Mouse (Mus musculus): Measurements from ENCODE around the gene Vmn1r135.
"Not testable (repeated sequence)": the region's sequence is repeated elsewhere in the genome, so short reads cannot be mapped to it uniquely, and the experiment has no call there.

The Vmn1r135 gene

GRCm38 (mm10) chr7:21832051-21832450, at the start of gene Vmn1r135:
Gene Vmn1r135 (plus strand): TSS chr7:21832351.
- not testable (repeated sequence) for TF ChIP-seq GATA4 (IDR thresholded peaks at IDR 0.05; ENCODE audit: insufficient replicate concordance, low read length)

GRCm38 (mm10) chr7:21796628-21797027, 35.5 kb upstream of the Vmn1r135 start, which contains the start of gene Gm4177:
Gene Gm4177 (minus strand): TSS chr7:21796728.
- TF ChIP-seq GATA4 (IDR thresholded peaks at IDR 0.05; ENCODE audit: insufficient replicate concordance, low read length): not testable (repeated sequence)

DNA sequence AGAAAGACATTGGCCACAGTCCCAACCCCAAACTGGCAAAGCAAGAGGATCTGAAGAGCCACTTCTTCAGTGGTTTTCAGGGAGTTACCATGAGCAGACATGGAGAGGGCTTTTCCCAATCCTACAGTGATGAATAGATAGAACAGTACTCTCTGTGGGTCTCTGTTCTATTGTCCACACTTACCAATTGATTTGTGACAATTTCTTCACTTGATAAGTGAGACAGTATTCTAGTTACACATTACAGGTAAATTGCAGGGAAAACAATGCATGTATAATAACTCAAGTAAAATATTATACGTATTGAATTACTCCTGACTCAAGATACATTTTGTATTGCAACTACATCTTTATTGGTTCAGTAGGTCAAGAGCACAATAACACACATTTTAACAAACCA, 12.0 kb downstream of the Vmn1r135 start, which contains the start of gene Gm5725:
Gm5725 (minus strand) TSS at position 101 of the 400 bp plus-strand sequence.
- not testable (repeated sequence) for TF ChIP-seq GATA4 (IDR thresholded peaks at IDR 0.05; ENCODE audit: insufficient replicate concordance, low read length)
